Mouse (Mus musculus) megakaryocyte, embryonic 14.5 days (primary cell): ENCODE data around the gene Cela2a.

Experiments used
- FLI1 ChIP-seq: IDR thresholded peaks from 2 replicates; pipeline ENCODE4 v1.6.1; 2012; ENCODE audit warnings: low read length, inconsistent platforms, mixed read lengths
- GATA1 ChIP-seq: IDR thresholded peaks from 3 replicates; pipeline ENCODE4 v1.6.1; 2012; ENCODE audit warnings: mixed read lengths, low read length, inconsistent platforms, borderline replicate concordance

- TF ChIP-seq GATA1 = no peak
- no peak; the same call in 1 of the 2 replicates for TF ChIP-seq FLI1
Measured at GRCm38 (mm10) chr4:141874601-141875460, 48.9 kb upstream of the Cela2a start, which contains the start of gene Efhd2.
